Mouse (Mus musculus) stomach, embryonic 15.5 days (tissue): ENCODE measurements around the gene Adgrl3. TPM values are rescaled to one million over a fixed set of nuclear protein-coding genes. Genes with fewer than 3 reads are reported as not detected.

Experiments used
- ATAC-seq: fragments of 200-750 bp; cut with Nextera tagmentation; 2 replicates; pipeline ENCODE4 v1.8.0; 2017; ENCODE audit warnings: low read depth, moderate number of reproducible peaks, moderate TSS enrichment; ENCODE audit not compliant: insufficient read depth, low FRiP score
- H3K27ac ChIP-seq: fragments of 300-500 bp; sonication (generic); 2 replicates; pipeline ENCODE4 v1.5.1; 2015; ENCODE audit warnings: mild to moderate bottlenecking, inconsistent platforms
- H3K27me3 ChIP-seq: fragments of 300-500 bp; sonication (generic); replicated peaks from 2 replicates; pipeline ENCODE4 v1.6.1; 2015; ENCODE audit warnings: inconsistent platforms
- H3K36me3 ChIP-seq: fragments of 300-500 bp; sonication (generic); 2 replicates; pipeline ENCODE4 v1.6.1; 2015; ENCODE audit warnings: inconsistent platforms
- H3K4me1 ChIP-seq: fragments of 300-500 bp; sonication (generic); 2 replicates; pipeline ENCODE4 v1.6.1; 2015; ENCODE audit warnings: inconsistent platforms
- H3K4me2 ChIP-seq: fragments of 300-500 bp; sonication (generic); 2 replicates; pipeline ENCODE4 v1.6.1; 2015; ENCODE audit warnings: mild to moderate bottlenecking, inconsistent platforms
- H3K4me3 ChIP-seq: fragments of 300-500 bp; sonication (generic); replicated peaks from 2 replicates; pipeline ENCODE4 v1.5.1; 2015; ENCODE audit warnings: inconsistent platforms
- H3K9ac ChIP-seq: fragments of 300-500 bp; sonication (generic); 2 replicates; pipeline ENCODE4 v1.6.1; 2015; ENCODE audit warnings: inconsistent platforms
- H3K9me3 ChIP-seq: fragments of 300-500 bp; sonication (generic); 2 replicates; pipeline ENCODE4 v1.6.1; 2016; ENCODE audit warnings: inconsistent platforms
- WGBS: fragments of 180-500 bp; shearing (Covaris S2); methylation state at CpG from one replicate; pipeline ENCODE4 v1.1.7; 2015; 5-methylcytosine and 5-hydroxymethylcytosine counted together
- polyA plus RNA-seq: library from polyadenylated mRNA; unstranded; fragments of >200 nt; fragmentation: Nextera tagmentation; extraction: Ambion mirVana; gene quantifications from 2 replicates; pipeline ENCODE4 v1.2.1, GENCODE M21; 2015

Gene Adgrl3
- polyA plus RNA-seq, 1 experiment from 2014 or later = 17.5 TPM

GRCm38 (mm10) chr5:81275346-81276047, 255.6 kb downstream of the Adgrl3 start:
- ATAC-seq = no peak
- Histone ChIP-seq H3K4me1 (no peaks in the 10 kb centered on the region), H3K36me3 (no peaks in the 10 kb centered on the region), H3K27me3 (no peaks in the 10 kb centered on the region), H3K4me2 (no peak overlapping the region), H3K27ac (no peak overlapping the region), H3K9ac (no peak overlapping the region), H3K9me3 (no peaks in the 10 kb centered on the region), H3K4me3 (no peak overlapping the region)
- 56% methylated on average over 6 of the region's 6 CpGs for WGBS

DNA sequence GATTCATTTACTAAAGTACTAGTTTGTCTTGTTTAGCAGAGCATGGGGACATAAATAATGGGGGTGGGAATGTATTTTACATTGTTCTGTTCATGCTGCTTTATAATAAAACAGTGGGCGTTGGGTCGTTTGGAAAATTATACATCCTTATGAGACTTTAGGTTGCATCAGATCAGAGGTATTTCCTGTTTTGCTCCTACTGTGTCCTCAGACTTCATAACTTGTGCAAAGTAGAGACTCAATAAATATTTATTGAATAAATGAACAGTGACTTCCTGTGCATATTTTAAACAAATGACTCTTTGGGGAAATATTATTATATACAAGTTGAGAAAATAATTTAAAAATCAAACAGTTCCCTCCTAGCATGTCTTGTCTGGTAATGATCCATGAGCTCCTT, 259.3 kb downstream of the Adgrl3 start:
- WGBS = 46% methylated on average over 2 of the region's 2 CpGs

DNA sequence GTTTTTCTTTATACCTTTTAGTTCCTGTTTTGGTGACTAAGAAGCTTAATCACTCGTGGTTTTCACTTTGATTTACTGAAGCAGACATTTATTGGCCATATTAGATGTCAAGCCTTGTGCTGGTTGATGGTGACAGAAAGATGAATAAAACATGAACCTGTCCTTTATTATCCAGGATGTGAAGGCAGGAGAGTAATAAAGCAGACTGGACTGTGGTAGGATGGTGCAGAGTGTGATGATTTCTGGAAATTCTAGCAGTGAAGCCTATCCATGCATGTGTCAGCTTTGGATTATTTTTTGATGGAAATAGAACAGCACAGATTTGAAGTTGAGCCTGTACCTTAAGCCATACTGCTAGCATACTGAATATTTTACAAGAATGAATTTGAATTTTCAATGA, 265.7 kb downstream of the Adgrl3 start:
- 57% methylated on average over 1 of the region's 1 CpGs for WGBS

More for the DNA sequence above, 259.3 kb downstream of the Adgrl3 start:
- no peaks in the 10 kb centered on the region for H3K4me1 ChIP-seq
- H3K36me3 ChIP-seq = no peaks in the 10 kb centered on the region
- H3K9ac ChIP-seq = no peak overlapping the region
- no peak overlapping the region for H3K27ac ChIP-seq
- ATAC-seq = no peak
- no peak overlapping the region for H3K4me3 ChIP-seq
- no peak overlapping the region for H3K4me2 ChIP-seq
- no peaks in the 10 kb centered on the region for H3K27me3 ChIP-seq
- H3K9me3 ChIP-seq = no peaks in the 10 kb centered on the region

GRCm38 (mm10) chr5:81301874-81302273, 281.9 kb downstream of the Adgrl3 start:
- no peaks in the 10 kb centered on the region for H3K27me3 ChIP-seq
- ATAC-seq = no peak

More for the DNA sequence above, 265.7 kb downstream of the Adgrl3 start:
- H3K27ac ChIP-seq = no peak overlapping the region
- no peak overlapping the region for H3K4me3 ChIP-seq
- H3K9me3 ChIP-seq = no peaks in the 10 kb centered on the region
- H3K4me1 ChIP-seq = no peaks in the 10 kb centered on the region
- H3K9ac ChIP-seq = no peak overlapping the region
- ATAC-seq = no peak
- no peaks in the 10 kb centered on the region for H3K27me3 ChIP-seq
- H3K36me3 ChIP-seq = no peaks in the 10 kb centered on the region
- H3K4me2 ChIP-seq = no peak overlapping the region

GRCm38 (mm10) chr5:81317406-81318112, 297.6 kb downstream of the Adgrl3 start:
- ATAC-seq = no peak
- no peak overlapping the region for H3K4me3 ChIP-seq
- 92% methylated on average over 3 of the region's 3 CpGs for WGBS

More at GRCm38 (mm10) chr5:81301874-81302273, 281.9 kb downstream of the Adgrl3 start:
- Histone ChIP-seq H3K9ac (no peak overlapping the region), H3K4me2 (no peak overlapping the region), H3K27ac (no peak overlapping the region), H3K36me3 (no peaks in the 10 kb centered on the region), H3K9me3 (no peaks in the 10 kb centered on the region), H3K4me3 (no peak overlapping the region), H3K4me1 (no peaks in the 10 kb centered on the region)

GRCm38 (mm10) chr5:81321276-81321934, 301.5 kb downstream of the Adgrl3 start:
- Histone ChIP-seq H3K27ac (no peak overlapping the region), H3K4me2 (no peak overlapping the region), H3K27me3 (no peaks in the 10 kb centered on the region), H3K4me3 (no peak overlapping the region), H3K9ac (no peak overlapping the region), H3K4me1 (no peaks in the 10 kb centered on the region), H3K9me3 (no peaks in the 10 kb centered on the region), H3K36me3 (no peaks in the 10 kb centered on the region)
- 78% methylated on average over 2 of the region's 2 CpGs for WGBS
- ATAC-seq = no peak

More at GRCm38 (mm10) chr5:81317406-81318112, 297.6 kb downstream of the Adgrl3 start:
- Histone ChIP-seq H3K4me1 (no peaks in the 10 kb centered on the region), H3K9ac (no peak overlapping the region), H3K27ac (no peak overlapping the region), H3K4me2 (no peak overlapping the region), H3K27me3 (no peaks in the 10 kb centered on the region), H3K36me3 (no peaks in the 10 kb centered on the region), H3K9me3 (no peaks in the 10 kb centered on the region)

DNA sequence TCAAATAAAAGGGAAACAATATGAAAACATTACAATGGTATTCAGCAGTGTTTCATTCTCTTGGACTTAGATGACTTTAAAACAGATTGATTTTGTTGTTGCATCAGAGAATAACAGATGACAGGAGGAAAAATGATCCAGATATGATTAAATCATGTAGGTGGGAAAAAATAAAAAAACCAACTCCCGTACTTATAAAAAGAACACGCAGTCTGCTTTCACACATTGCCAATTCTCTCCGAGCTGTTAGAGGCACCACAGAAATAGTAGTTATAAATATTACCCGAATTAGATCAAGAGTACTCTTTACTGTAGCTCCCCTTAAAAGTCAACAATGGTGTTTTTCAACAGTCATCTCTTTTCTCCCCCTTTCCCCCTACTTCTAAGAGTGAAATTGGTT, 302.1 kb downstream of the Adgrl3 start:
- ATAC-seq = no peak
- no peak overlapping the region for H3K4me3 ChIP-seq
- no peaks in the 10 kb centered on the region for H3K27me3 ChIP-seq
- H3K9ac ChIP-seq = no peak overlapping the region
- 88% methylated on average over 4 of the region's 4 CpGs for WGBS
- H3K9me3 ChIP-seq = no peaks in the 10 kb centered on the region
- H3K27ac ChIP-seq = no peak overlapping the region
- no peak overlapping the region for H3K4me2 ChIP-seq
- H3K4me1 ChIP-seq = no peaks in the 10 kb centered on the region
- H3K36me3 ChIP-seq = no peaks in the 10 kb centered on the region

- Histone ChIP-seq H3K4me2 (no peak overlapping the region), H3K9ac (no peak overlapping the region), H3K27ac (no peak overlapping the region), H3K4me3 (no peak overlapping the region), H3K4me1 (no peaks in the 10 kb centered on the region), H3K9me3 (no peaks in the 10 kb centered on the region), H3K27me3 (no peaks in the 10 kb centered on the region), H3K36me3 (no peaks in the 10 kb centered on the region)
- no peak for ATAC-seq
- 77% methylated on average over 4 of the region's 4 CpGs for WGBS
Measured at GRCm38 (mm10) chr5:81326916-81327315, 307.0 kb downstream of the Adgrl3 start.

GRCm38 (mm10) chr5:81327392-81327791, 307.5 kb downstream of the Adgrl3 start:
- 77% methylated on average over 1 of the region's 1 CpGs for WGBS

GRCm38 (mm10) chr5:81329571-81329971, 309.6 kb downstream of the Adgrl3 start:
- WGBS = 33% methylated on average over 18 of the region's 18 CpGs
- Histone ChIP-seq H3K27ac (no peak overlapping the region), H3K4me1 (no peaks in the 10 kb centered on the region), H3K9me3 (no peaks in the 10 kb centered on the region), H3K4me2 (no peak overlapping the region), H3K9ac (no peak overlapping the region), H3K4me3 (no peak overlapping the region), H3K27me3 (no peaks in the 10 kb centered on the region), H3K36me3 (no peaks in the 10 kb centered on the region)
- no peak for ATAC-seq

More at GRCm38 (mm10) chr5:81327392-81327791, 307.5 kb downstream of the Adgrl3 start:
- no peaks in the 10 kb centered on the region for H3K36me3 ChIP-seq
- H3K4me2 ChIP-seq = no peak overlapping the region
- ATAC-seq = no peak
- no peak overlapping the region for H3K27ac ChIP-seq
- no peaks in the 10 kb centered on the region for H3K27me3 ChIP-seq
- no peaks in the 10 kb centered on the region for H3K9me3 ChIP-seq
- no peak overlapping the region for H3K4me3 ChIP-seq
- H3K4me1 ChIP-seq = no peaks in the 10 kb centered on the region
- H3K9ac ChIP-seq = no peak overlapping the region

GRCm38 (mm10) chr5:81344330-81344729, 324.4 kb downstream of the Adgrl3 start:
- 50% methylated on average over 1 of the region's 1 CpGs for WGBS
- no peak overlapping the region for H3K27ac ChIP-seq
- H3K4me1 ChIP-seq = no peaks in the 10 kb centered on the region
- no peak overlapping the region for H3K4me3 ChIP-seq
- H3K4me2 ChIP-seq = no peak overlapping the region
- no peak overlapping the region for H3K9ac ChIP-seq
- no peak for ATAC-seq
- no peaks in the 10 kb centered on the region for H3K36me3 ChIP-seq
- no peaks in the 10 kb centered on the region for H3K27me3 ChIP-seq
- H3K9me3 ChIP-seq = no peaks in the 10 kb centered on the region

DNA sequence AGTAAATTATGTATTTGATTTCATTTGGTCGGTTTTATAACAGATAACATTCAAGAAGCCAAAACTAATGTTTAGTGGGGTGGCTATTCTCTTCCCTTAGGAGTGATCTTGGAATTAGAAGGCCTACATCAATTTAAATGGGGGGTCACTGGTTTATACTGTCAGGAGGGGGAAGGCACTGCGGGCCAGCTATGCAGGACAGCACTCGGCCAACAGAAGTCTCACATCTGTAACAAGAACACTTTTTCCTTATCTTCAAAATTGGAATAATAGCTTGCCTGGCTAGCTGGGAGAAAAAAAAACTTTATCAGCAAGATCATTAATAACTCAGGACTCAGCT, 325.1 kb downstream of the Adgrl3 start:
- no peak overlapping the region for H3K27ac ChIP-seq
- WGBS = 41% methylated on average over 3 of the region's 3 CpGs
- H3K36me3 ChIP-seq = no peaks in the 10 kb centered on the region
- H3K9ac ChIP-seq = no peak overlapping the region
- H3K4me2 ChIP-seq = no peak overlapping the region
- no peaks in the 10 kb centered on the region for H3K4me1 ChIP-seq
- H3K27me3 ChIP-seq = no peaks in the 10 kb centered on the region
- no peak overlapping the region for H3K4me3 ChIP-seq
- no peaks in the 10 kb centered on the region for H3K9me3 ChIP-seq
- no peak for ATAC-seq
